Mouse (Mus musculus): ENCODE data around the gene Ttc17. TPM values are rescaled to one million over a fixed set of nuclear protein-coding genes. Genes with fewer than 3 reads are reported as not detected.
A peak's percentile ranks its signal among the peaks of the same experiment; 100 is the strongest.

The Ttc17 gene
- polyA plus RNA-seq, 1 experiment = 18.4 TPM

GRCm38 (mm10) chr2:94428456-94428855, 22.0 kb upstream of the Ttc17 start:
- H3K9ac ChIP-seq (ENCODE audit: low read depth, poor library complexity, severe bottlenecking) = no peak overlapping the region
- no peaks in the 10 kb centered on the region for H3K27me3 ChIP-seq (ENCODE audit: control insufficient read depth, insufficient read depth, low read length, poor library complexity, severe bottlenecking)
- TF ChIP-seq EP300 (IDR thresholded peaks at IDR 0.05; ENCODE audit: insufficient read depth, low read depth, low read length) (no peak), CTCF (IDR thresholded peaks at IDR 0.05; ENCODE audit: low read depth, low read length) (no peak), POLR2A (IDR thresholded peaks at IDR 0.05; ENCODE audit: insufficient read depth, low read length) (no peak)
- no peaks in the 10 kb centered on the region for H3K4me1 ChIP-seq (ENCODE audit: control insufficient read depth, insufficient read depth, low read length)
- H3K36me3 ChIP-seq (ENCODE audit: control insufficient read depth, insufficient read depth, low read length, poor library complexity, severe bottlenecking) = peaks cover 44% of the 10 kb centered on the region
- H3K9me3 ChIP-seq (replicated peaks; ENCODE audit: control insufficient read depth, insufficient read depth, low read length, poor library complexity, severe bottlenecking) = no peaks in the 10 kb centered on the region
- H3K4me3 ChIP-seq (ENCODE audit: low read depth, low read length) = no peak overlapping the region
- H3K27ac ChIP-seq (ENCODE audit: insufficient read depth, low read length) = no peak overlapping the region

GRCm38 (mm10) chr2:94407441-94407840, 952 bp upstream of the Ttc17 start:
- TF ChIP-seq EP300 (IDR thresholded peaks at IDR 0.05; ENCODE audit: insufficient read depth, low read depth, low read length) (no peak), CTCF (IDR thresholded peaks at IDR 0.05; ENCODE audit: low read depth, low read length) (no peak), POLR2A (IDR thresholded peaks at IDR 0.05; ENCODE audit: insufficient read depth, low read length) (no peak)
- Histone ChIP-seq H3K27ac (ENCODE audit: insufficient read depth, low read length) (peak overlapping the region; percentile 78), H3K27me3 (ENCODE audit: control insufficient read depth, insufficient read depth, low read length, poor library complexity, severe bottlenecking) (no peaks in the 10 kb centered on the region)

GRCm38 (mm10) chr2:94407021-94407420, 532 bp upstream of the Ttc17 start:
- H3K9ac ChIP-seq (ENCODE audit: low read depth, poor library complexity, severe bottlenecking) = peak overlapping the region; percentile 96
- peak overlapping the region; percentile 100 for H3K4me3 ChIP-seq (ENCODE audit: low read depth, low read length)
- TF ChIP-seq EP300 (IDR thresholded peaks at IDR 0.05; ENCODE audit: insufficient read depth, low read depth, low read length) = no peak
- TF ChIP-seq POLR2A (IDR thresholded peaks at IDR 0.05; ENCODE audit: insufficient read depth, low read length) = no peak
- no peak for TF ChIP-seq CTCF (IDR thresholded peaks at IDR 0.05; ENCODE audit: low read depth, low read length)
- no peaks in the 10 kb centered on the region for H3K27me3 ChIP-seq (ENCODE audit: control insufficient read depth, insufficient read depth, low read length, poor library complexity, severe bottlenecking)
- no peaks in the 10 kb centered on the region for H3K9me3 ChIP-seq (replicated peaks; ENCODE audit: control insufficient read depth, insufficient read depth, low read length, poor library complexity, severe bottlenecking)
- peaks cover 11% of the 10 kb centered on the region for H3K36me3 ChIP-seq (ENCODE audit: control insufficient read depth, insufficient read depth, low read length, poor library complexity, severe bottlenecking)
- no peaks in the 10 kb centered on the region for H3K4me1 ChIP-seq (ENCODE audit: control insufficient read depth, insufficient read depth, low read length)
- H3K27ac ChIP-seq (ENCODE audit: insufficient read depth, low read length) = peak overlapping the region; percentile 78

More at GRCm38 (mm10) chr2:94407441-94407840, 952 bp upstream of the Ttc17 start:
- no peaks in the 10 kb centered on the region for H3K4me1 ChIP-seq (ENCODE audit: control insufficient read depth, insufficient read depth, low read length)
- H3K9me3 ChIP-seq (replicated peaks; ENCODE audit: control insufficient read depth, insufficient read depth, low read length, poor library complexity, severe bottlenecking) = no peaks in the 10 kb centered on the region
- H3K36me3 ChIP-seq (ENCODE audit: control insufficient read depth, insufficient read depth, low read length, poor library complexity, severe bottlenecking) = peaks cover 11% of the 10 kb centered on the region
- H3K9ac ChIP-seq (ENCODE audit: low read depth, poor library complexity, severe bottlenecking) = peak overlapping the region; percentile 96
- H3K4me3 ChIP-seq (ENCODE audit: low read depth, low read length) = peak overlapping the region; percentile 100

GRCm38 (mm10) chr2:94405397-94406082, 949 bp downstream of the Ttc17 start:
- no peaks in the 10 kb centered on the region for H3K4me1 ChIP-seq (ENCODE audit: control insufficient read depth, insufficient read depth, low read length)

GRCm38 (mm10) chr2:94404512-94405240, 1.8 kb downstream of the Ttc17 start:
- H3K4me3 ChIP-seq (ENCODE audit: low read depth, low read length) = no peak overlapping the region
- no peaks in the 10 kb centered on the region for H3K27me3 ChIP-seq (ENCODE audit: control insufficient read depth, insufficient read depth, low read length, poor library complexity, severe bottlenecking)

More at GRCm38 (mm10) chr2:94405397-94406082, 949 bp downstream of the Ttc17 start:
- H3K9me3 ChIP-seq (replicated peaks; ENCODE audit: control insufficient read depth, insufficient read depth, low read length, poor library complexity, severe bottlenecking) = no peaks in the 10 kb centered on the region
- H3K4me3 ChIP-seq (ENCODE audit: low read depth, low read length) = peak overlapping the region; percentile 99
- no peak for TF ChIP-seq POLR2A (IDR thresholded peaks at IDR 0.05; ENCODE audit: insufficient read depth, low read length)
- TF ChIP-seq CTCF (IDR thresholded peaks at IDR 0.05; ENCODE audit: low read depth, low read length) = no peak
- TF ChIP-seq EP300 (IDR thresholded peaks at IDR 0.05; ENCODE audit: insufficient read depth, low read depth, low read length) = no peak
- no peaks in the 10 kb centered on the region for H3K27me3 ChIP-seq (ENCODE audit: control insufficient read depth, insufficient read depth, low read length, poor library complexity, severe bottlenecking)
- peak overlapping the region; percentile 96 for H3K9ac ChIP-seq (ENCODE audit: low read depth, poor library complexity, severe bottlenecking)
- H3K36me3 ChIP-seq (ENCODE audit: control insufficient read depth, insufficient read depth, low read length, poor library complexity, severe bottlenecking) = peaks cover 3% of the 10 kb centered on the region
- H3K27ac ChIP-seq (ENCODE audit: insufficient read depth, low read length) = no peak overlapping the region

GRCm38 (mm10) chr2:94402561-94402960, 3.9 kb downstream of the Ttc17 start:
- TF ChIP-seq CTCF (IDR thresholded peaks at IDR 0.05; ENCODE audit: low read depth, low read length) (no peak), EP300 (IDR thresholded peaks at IDR 0.05; ENCODE audit: insufficient read depth, low read depth, low read length) (no peak), POLR2A (IDR thresholded peaks at IDR 0.05; ENCODE audit: insufficient read depth, low read length) (no peak)
- Histone ChIP-seq H3K4me1 (ENCODE audit: control insufficient read depth, insufficient read depth, low read length) (no peaks in the 10 kb centered on the region), H3K36me3 (ENCODE audit: control insufficient read depth, insufficient read depth, low read length, poor library complexity, severe bottlenecking) (no peaks in the 10 kb centered on the region), H3K27me3 (ENCODE audit: control insufficient read depth, insufficient read depth, low read length, poor library complexity, severe bottlenecking) (no peaks in the 10 kb centered on the region), H3K4me3 (ENCODE audit: low read depth, low read length) (no peak overlapping the region), H3K27ac (ENCODE audit: insufficient read depth, low read length) (no peak overlapping the region), H3K9ac (ENCODE audit: low read depth, poor library complexity, severe bottlenecking) (no peak overlapping the region), H3K9me3 (replicated peaks; ENCODE audit: control insufficient read depth, insufficient read depth, low read length, poor library complexity, severe bottlenecking) (no peaks in the 10 kb centered on the region)

More at GRCm38 (mm10) chr2:94404512-94405240, 1.8 kb downstream of the Ttc17 start:
- H3K27ac ChIP-seq (ENCODE audit: insufficient read depth, low read length) = no peak overlapping the region
- TF ChIP-seq POLR2A (IDR thresholded peaks at IDR 0.05; ENCODE audit: insufficient read depth, low read length) (no peak), CTCF (IDR thresholded peaks at IDR 0.05; ENCODE audit: low read depth, low read length) (no peak), EP300 (IDR thresholded peaks at IDR 0.05; ENCODE audit: insufficient read depth, low read depth, low read length) (no peak)
- H3K9me3 ChIP-seq (replicated peaks; ENCODE audit: control insufficient read depth, insufficient read depth, low read length, poor library complexity, severe bottlenecking) = no peaks in the 10 kb centered on the region
- no peak overlapping the region for H3K9ac ChIP-seq (ENCODE audit: low read depth, poor library complexity, severe bottlenecking)
- H3K36me3 ChIP-seq (ENCODE audit: control insufficient read depth, insufficient read depth, low read length, poor library complexity, severe bottlenecking) = no peaks in the 10 kb centered on the region
- no peaks in the 10 kb centered on the region for H3K4me1 ChIP-seq (ENCODE audit: control insufficient read depth, insufficient read depth, low read length)
